Mouse (Mus musculus): ENCODE data around the gene Sptbn4.

Sptbn4 gene

DNA sequence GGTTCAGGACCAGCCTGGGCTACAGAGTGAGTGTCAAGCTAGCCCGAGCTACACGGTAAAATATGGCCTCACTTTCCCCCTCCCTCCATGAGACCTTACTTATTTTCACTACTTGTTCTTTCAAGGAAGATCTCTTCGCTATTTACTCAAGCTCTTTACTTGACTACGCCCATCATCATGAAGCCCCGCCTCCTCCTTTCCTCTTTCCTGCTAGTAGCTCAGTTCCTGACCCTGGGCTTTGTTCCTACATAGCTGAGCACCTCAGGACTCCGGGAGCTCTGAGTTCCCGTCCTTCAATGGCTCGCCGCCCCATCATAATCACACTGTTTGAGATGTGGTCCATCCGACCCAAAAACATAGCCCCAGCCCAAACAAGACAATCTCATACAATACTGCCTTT is 14.1 kb downstream of the Sptbn4 start:
- DNase-seq (ENCODE audit: low spot score), result no peak

GRCm38 (mm10) chr7:27429135-27429534 is 18.4 kb downstream of the Sptbn4 start:
- no peak for DNase-seq (ENCODE audit: low spot score)

GRCm38 (mm10) chr7:27428002-27428401 is 19.5 kb downstream of the Sptbn4 start:
- no peak for DNase-seq (ENCODE audit: low spot score)

DNA sequence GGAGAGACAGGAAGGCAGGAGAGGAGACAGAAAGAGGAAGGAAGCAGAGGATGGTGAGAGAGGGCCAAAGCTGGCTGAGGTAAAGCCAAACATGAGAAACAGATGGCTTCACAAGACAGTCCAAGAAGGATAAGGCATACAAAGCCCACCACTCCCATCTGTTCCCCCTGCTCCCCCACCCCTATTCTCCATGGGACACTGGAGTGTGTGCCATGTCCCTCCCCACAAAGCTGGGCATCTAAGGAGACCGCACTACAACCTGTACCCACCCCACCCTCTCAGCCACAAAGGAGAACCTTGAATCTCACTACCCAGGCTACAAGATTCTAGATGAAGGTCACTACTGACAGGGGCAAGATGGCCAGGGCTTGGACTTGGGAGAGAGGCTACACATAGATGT is 20.1 kb downstream of the Sptbn4 start:
- DNase-seq (ENCODE audit: low spot score), result no peak

GRCm38 (mm10) chr7:27423556-27424326 is 23.7 kb downstream of the Sptbn4 start:
- DNase-seq (ENCODE audit: low spot score), result no peak

- DNase-seq (ENCODE audit: low spot score), result no peak
Observed at GRCm38 (mm10) chr7:27419101-27419500, 28.4 kb downstream of the Sptbn4 start.

DNA sequence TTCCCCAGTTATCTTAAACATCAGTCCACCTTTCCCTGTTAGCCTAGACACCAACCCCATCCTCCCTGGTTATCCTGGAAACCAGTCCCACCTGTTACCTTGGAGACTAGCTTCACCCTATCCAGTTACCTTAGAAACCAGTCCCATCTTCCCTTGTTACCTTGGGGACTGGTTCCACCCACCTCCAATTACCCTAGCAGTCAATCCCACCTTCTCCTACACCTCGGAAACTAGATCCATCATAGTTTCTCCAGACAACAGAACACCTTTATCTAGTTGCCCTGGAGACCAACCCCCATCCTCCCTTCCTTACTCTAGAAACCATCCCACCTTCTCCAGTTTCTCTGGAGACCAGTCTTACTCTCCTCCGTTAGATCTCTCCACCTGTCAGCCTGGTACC is 30.3 kb downstream of the Sptbn4 start:
- DNase-seq (ENCODE audit: low spot score), result no peak

DNA sequence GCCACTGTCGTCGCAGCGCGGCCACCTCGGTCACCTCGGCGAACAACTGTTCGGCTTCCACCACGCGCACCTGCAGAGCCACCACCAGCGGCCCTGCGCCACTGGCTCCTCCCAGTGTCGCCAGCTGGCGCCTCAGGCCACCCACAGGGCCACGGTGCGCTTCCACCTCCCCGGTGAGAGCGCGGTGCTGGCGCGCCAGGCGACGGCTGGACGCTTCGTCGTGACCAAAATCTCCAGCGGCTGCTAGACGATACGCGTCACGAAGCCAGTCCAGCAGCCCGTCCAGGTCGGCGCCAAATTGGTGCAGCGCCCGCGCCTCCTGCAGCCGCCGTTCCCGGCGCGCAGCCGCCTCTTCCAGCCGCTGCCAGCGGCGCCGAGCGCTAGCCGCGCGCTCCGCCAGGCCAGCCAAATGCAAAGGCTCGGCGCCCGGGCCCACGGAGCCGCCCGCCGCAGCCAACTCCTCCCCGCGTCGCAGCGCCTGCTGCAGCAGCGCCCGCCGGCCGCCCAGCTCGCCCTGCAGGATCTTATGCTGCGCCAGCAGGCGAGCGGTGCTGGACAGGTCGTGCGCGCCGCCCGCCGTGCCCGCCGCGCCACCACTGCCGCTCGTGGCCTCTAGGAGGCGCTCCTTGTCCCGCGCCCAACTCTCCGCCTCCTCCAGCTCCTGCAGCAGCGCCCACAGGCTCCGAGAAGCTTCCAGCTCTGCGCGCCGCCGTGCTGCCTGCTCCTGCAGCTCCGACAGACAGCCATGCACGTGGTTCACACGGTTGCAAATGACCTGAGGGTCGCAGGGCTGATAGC is 38.9 kb downstream of the Sptbn4 start:
- DNase-seq (ENCODE audit: low spot score), result peak; percentile 84

GRCm38 (mm10) chr7:27407816-27408215 is 39.7 kb downstream of the Sptbn4 start:
- no peak for DNase-seq (ENCODE audit: low spot score)

- DNase-seq (ENCODE audit: low spot score), result no peak
Observed at GRCm38 (mm10) chr7:27406481-27406880, 41.0 kb downstream of the Sptbn4 start.

GRCm38 (mm10) chr7:27404203-27404942 is 43.1 kb downstream of the Sptbn4 start:
- no peak for DNase-seq (ENCODE audit: low spot score)

DNA sequence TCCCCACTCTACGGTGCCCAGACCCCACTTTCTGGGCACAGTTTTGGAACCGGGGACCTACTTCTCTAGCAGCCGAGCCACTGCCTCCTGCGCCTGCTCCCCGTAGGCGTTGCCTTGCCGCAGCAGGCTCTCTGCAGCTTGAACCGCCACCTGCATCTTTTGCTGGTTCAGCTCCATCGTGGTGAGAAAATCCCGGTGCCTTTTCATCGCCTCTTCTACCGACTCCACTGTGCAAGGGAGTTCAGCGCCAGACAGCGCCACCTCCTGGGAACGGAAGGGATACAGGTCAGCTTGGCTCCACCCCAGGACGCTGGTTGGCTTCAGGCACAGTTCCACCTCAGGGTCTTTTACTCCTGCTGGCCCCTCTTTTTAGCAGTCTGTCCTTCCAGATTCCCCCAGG is 44.8 kb downstream of the Sptbn4 start:
- DNase-seq (ENCODE audit: low spot score), result peak; percentile 85

GRCm38 (mm10) chr7:27400545-27400944 is 46.9 kb downstream of the Sptbn4 start:
- DNase-seq (ENCODE audit: low spot score), result no peak

DNA sequence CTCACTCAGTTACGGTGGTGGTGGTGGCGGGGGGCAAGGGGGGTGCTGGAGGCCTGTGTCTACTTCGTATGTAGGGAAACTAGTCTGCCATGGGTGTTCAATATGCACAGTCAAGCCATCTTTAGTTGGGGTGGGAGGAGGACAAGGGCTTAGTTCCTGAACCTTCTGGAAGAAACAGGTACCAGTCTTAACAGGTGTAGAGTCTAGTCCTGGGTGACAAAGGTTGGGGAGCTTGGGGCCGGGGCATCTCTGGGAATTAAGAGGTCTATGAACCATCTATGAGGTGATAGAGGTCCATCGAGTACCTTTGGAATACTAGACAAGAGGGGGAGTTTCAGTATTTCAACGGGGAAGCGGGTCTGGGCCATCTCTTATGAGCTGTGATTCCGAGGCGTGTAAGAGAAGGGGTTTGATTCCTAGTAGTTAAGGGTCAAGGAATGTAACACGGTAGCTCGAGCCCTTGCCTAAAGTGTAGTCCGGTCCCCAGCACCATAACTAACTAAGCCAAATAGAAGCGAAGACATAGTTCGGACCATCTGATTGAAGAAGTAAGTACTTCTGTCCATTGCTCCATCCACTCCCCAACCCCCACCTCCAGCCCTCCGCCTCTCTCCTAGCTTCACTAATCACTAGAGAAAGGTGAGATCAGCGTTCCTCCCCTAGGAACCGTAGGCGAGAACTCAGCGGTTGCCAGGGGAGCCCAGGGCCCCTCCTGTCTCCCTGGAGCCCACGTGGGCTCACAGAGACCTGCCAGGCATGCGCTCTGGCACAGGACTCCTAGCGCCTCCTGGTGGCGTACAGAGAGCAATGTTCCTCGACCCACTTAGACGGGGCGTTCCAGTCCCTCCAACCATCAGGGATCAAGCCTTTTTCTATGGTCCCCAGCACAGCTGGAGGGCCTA is 50.2 kb downstream of the Sptbn4 start:
- DNase-seq (ENCODE audit: low spot score), result peak; percentile 72

DNA sequence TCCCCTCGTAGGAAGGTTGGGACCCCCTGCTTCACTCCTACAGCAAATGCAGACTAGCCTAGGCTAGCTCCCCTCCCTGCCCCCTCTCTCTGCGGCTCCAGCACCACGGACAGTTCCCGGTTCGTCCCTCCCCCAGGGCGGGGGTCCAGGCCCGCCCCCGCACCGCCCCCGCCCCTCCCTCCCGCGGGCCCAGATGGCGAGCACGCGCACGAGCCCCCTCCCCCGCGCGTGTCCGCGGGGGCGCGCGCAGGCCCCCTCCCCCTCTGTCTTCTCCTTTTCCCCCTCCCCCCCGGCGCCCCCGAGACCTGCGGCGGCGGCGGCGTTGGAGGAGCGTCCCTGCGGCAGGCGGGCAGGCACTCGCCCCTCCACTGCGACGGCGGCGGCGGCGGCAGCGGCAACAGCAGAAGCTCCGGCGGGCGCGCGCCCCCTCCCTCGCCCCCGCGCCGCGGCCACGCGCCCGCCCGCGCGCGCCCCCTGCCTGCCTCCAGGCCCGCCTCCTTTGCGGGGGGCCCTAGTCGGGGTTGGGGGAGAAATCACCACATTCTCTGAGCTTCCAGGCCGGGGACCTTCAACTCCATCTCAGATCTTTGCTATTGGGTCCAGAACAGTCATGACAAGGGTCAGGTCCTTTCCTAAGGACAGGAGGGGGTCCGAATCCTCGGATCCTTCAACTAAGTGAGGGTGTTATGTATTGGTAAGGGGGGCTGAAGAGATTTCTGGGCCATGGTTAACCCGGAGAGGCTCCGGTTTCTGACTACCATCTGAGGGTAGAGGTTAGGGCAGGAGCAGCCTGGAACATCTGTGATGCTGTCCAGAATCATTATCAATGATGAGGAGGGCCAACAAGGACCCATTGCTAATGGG is 51.1 kb downstream of the Sptbn4 start:
- DNase-seq (ENCODE audit: low spot score), result peak; percentile 75

DNA sequence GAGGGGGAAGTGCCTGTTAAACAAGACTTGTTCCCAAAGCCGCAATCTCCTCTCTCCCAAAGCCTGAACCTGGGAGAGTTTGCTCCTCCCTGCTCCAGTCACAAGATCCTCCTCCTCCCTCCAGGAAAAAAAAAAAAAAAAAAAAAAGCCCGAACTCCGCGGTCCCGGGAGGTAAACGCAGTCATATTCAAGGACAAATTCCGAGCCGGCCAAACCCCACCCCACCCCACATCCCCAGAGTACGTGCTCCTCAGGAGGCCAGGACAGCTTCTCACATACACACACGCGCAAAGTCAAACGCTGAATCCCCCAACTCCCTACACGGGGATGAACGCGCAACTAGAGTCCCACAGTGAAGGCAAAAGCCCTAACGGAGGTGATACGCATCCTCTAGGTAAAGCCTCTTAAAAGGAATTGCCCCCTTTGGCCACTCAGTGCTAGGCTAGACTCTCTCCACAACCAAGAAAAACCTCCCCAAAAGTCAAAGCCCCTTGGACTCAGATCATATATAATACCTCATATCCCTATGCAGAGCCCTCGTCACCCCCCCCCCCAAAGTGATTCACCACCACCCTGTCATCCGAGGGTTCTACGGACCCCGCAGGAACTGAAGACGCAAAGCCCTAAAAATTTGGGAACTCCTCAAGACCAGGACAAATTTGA is 51.8 kb downstream of the Sptbn4 start:
- no peak for DNase-seq (ENCODE audit: low spot score)

DNA sequence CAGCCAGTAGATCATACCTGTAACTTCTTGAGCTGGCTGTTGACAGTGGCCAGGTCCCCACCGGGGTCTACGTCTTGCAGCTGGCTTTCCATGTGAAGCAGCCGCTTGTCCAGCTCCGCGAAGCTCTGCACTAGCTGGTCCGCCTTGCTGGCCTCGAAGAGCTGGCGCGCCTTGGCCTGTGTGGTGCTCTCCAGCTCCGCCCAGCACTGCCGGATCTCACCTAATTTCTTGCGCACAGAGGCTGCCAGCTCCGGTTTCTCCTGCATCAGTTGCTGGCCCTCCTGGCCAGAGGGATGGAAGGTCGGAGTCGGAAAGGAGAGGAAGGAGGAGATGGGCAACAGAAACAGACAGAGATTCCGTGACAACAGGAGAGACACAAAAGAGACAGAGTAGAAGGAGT is 56.1 kb downstream of the Sptbn4 start:
- DNase-seq (ENCODE audit: low spot score), result no peak

DNA sequence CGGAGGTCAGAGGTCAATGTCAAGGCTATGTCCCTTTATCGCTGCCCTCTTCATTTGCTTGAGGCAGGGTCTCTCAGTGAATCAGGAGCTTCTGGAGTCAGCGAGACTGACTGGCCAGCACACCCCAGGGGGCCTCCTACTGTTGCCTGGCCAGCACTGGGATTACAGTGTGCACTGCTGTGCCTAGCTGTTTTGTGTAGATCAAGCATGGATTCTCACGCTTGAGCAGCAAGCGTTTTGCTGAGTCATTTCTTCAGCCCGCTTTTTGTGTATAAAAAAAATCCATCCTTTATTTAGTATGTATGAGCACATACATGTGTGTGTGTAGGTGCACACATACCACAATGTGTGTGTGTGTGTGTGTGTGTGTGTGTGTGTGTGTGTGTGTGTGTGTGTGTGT is 58.3 kb downstream of the Sptbn4 start:
- no peak for DNase-seq (ENCODE audit: low spot score)

DNA sequence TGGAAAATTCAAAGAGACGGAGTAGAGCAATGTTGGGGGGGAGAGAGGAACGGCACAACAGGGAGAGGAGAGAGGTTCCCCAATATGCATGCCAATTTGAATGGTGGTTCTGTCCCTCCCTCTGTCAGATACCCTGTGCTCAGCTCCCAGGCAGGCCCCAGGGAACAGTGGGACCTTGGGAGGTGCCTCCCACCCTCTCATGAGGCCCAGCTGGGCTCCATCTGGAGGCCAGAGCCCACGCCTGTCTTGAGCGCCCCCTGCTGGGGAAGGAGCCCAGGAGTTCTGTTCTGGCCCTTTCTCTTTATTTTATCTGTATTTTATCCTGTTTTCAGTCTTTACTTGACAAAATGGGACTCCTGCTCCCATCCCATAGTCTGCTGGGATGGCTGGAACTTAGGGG is 62.8 kb downstream of the Sptbn4 start:
- DNase-seq (ENCODE audit: low spot score), result peak; percentile 89

DNA sequence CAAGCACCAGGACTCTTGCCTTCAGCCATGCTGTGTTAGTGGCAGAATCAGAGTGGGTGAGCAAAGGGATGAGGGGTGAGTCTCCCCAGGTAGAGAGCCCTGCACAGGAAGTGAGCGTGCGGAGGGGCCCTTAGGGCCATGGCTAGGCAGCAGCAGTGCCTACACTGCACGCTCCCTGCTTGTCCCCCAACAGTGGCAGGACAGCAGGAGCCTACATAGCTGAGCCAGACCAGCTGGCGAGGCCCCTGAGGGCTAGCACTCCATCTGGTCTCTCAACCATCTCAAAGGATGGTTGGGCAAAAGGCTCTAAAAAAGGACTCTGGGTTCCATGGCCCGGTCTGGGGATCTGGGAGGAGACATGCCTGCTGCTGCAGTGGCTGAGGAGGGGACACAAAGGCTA is 63.4 kb downstream of the Sptbn4 start:
- no peak for DNase-seq (ENCODE audit: low spot score)

All from testis, postnatal 10 days (tissue).